Mouse (Mus musculus) hindbrain, embryonic 16.5 days (tissue): ENCODE data around the gene Ccdc137. TPM values are rescaled to one million over a fixed set of nuclear protein-coding genes. Genes with fewer than 3 reads are reported as not detected.
A peak's percentile ranks its signal among the peaks of the same experiment; 100 is the strongest.

ENCODE experiments used
- ATAC-seq: fragments of 200-750 bp; cut with Nextera tagmentation; 2 replicates; pipeline ENCODE4 v1.8.0; 2017; ENCODE audit warnings: moderate TSS enrichment, moderate library complexity
- H3K27ac ChIP-seq: fragments of 300-500 bp; sonication (generic); 2 replicates; pipeline ENCODE4 v1.5.1; 2014; ENCODE audit warnings: low read depth, mild to moderate bottlenecking, control low read depth, low read length, moderate library complexity
- H3K27me3 ChIP-seq: fragments of 300-500 bp; sonication (generic); replicated peaks from 2 replicates; pipeline ENCODE4 v1.6.1; 2014; ENCODE audit warnings: low read length; ENCODE audit not compliant: control insufficient read depth, insufficient read depth
- H3K36me3 ChIP-seq: fragments of 300-500 bp; sonication (generic); 2 replicates; pipeline ENCODE4 v1.6.1; 2014; ENCODE audit warnings: mild to moderate bottlenecking, low read length, moderate library complexity, mixed read lengths; ENCODE audit not compliant: control insufficient read depth, insufficient read depth
- H3K4me1 ChIP-seq: fragments of 300-500 bp; sonication (generic); 2 replicates; pipeline ENCODE4 v1.6.1; 2014; ENCODE audit warnings: low read depth, low read length; ENCODE audit not compliant: control insufficient read depth, insufficient read depth
- H3K4me2 ChIP-seq: fragments of 300-500 bp; sonication (generic); 2 replicates; pipeline ENCODE4 v1.6.1; 2014; ENCODE audit warnings: mild to moderate bottlenecking, low read length, control low read depth, moderate library complexity
- H3K4me3 ChIP-seq: fragments of 300-500 bp; sonication (generic); 2 replicates; pipeline ENCODE4 v1.5.1; 2014; ENCODE audit warnings: mild to moderate bottlenecking, low read length, control low read depth, moderate library complexity
- H3K9ac ChIP-seq: fragments of 300-500 bp; sonication (generic); 2 replicates; pipeline ENCODE4 v1.6.1; 2014; ENCODE audit warnings: low read depth, mild to moderate bottlenecking, control low read depth, low read length, moderate library complexity
- H3K9me3 ChIP-seq: fragments of 300-500 bp; sonication (generic); 2 replicates; pipeline ENCODE4 v1.6.1; 2014; ENCODE audit warnings: mild to moderate bottlenecking, low read length, moderate library complexity; ENCODE audit not compliant: control insufficient read depth
- WGBS: fragments of 180-500 bp; shearing (Covaris S2); extraction: QIAGEN DNeasy Blood & Tissue Kit; methylation state at CpG from one replicate; pipeline ENCODE4 v1.1.7; 2014; 5-methylcytosine and 5-hydroxymethylcytosine counted together
- polyA plus RNA-seq: library from polyadenylated mRNA; unstranded; fragments of >200 nt; fragmentation: Nextera tagmentation; extraction: Ambion mirVana; gene quantifications from 2 replicates; pipeline ENCODE4 v1.2.1, GENCODE M21; 2015

Gene Ccdc137
- polyA plus RNA-seq, 1 experiment from 2014 or later: 23.5 TPM

DNA sequence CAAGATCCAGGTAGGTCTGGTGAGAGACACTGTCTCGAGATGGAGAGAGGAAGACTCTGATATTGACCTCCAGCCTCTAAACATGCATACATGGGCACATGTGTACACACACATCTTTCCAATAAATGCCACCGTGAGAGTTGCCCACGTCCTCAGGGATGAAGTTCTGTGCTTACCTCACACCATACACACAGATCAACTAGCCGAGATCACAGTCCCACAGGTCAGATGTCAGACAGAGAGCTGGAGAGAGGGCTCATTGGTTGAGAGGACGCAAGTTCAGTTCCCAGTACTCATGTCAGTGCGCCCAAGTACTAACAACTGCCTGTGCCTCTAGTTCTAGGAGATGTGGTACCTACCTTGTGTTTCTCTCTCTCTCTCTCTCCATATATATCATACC, 43.1 kb downstream of the Ccdc137 start:
- Histone ChIP-seq H3K4me1 (no peaks in the 10 kb centered on the region), H3K27me3 (no peaks in the 10 kb centered on the region), H3K4me2 (no peak overlapping the region), H3K36me3 (peaks cover 11% of the 10 kb centered on the region; the same call in 1 of the 2 replicates), H3K4me3 (no peak overlapping the region), H3K9me3 (no peaks in the 10 kb centered on the region), H3K9ac (no peak overlapping the region), H3K27ac (no peak overlapping the region)
- no peak for ATAC-seq
- WGBS: 68% methylated on average over 6 of the region's 6 CpGs

DNA sequence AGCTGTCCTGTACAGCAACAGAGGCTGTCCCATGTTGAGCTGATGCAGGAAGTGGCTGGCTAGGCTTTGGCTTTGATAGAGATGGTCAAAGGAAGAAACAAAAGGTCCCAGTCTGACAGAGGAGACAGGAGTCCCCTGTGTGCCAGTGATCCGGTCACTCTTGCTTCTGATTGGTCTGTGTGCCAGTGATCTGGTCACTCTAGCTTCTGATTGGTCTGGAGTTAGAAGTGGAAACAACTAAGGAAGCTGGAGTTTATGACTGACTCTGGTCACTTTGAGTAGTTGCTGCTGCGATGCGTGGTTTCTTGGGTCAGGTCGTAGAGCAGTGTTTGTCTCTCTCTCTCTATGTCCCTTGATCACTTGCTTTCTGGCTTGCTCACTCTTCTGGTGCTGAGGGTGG, 43.8 kb downstream of the Ccdc137 start:
- Histone ChIP-seq H3K4me1 (no peaks in the 10 kb centered on the region), H3K9ac (no peak overlapping the region), H3K27ac (no peak overlapping the region), H3K27me3 (no peaks in the 10 kb centered on the region), H3K4me3 (no peak overlapping the region), H3K4me2 (no peak overlapping the region), H3K9me3 (no peaks in the 10 kb centered on the region), H3K36me3 (peaks cover 8% of the 10 kb centered on the region; the same call in 1 of the 2 replicates)
- 90% methylated on average over 4 of the region's 4 CpGs for WGBS
- ATAC-seq: no peak

DNA sequence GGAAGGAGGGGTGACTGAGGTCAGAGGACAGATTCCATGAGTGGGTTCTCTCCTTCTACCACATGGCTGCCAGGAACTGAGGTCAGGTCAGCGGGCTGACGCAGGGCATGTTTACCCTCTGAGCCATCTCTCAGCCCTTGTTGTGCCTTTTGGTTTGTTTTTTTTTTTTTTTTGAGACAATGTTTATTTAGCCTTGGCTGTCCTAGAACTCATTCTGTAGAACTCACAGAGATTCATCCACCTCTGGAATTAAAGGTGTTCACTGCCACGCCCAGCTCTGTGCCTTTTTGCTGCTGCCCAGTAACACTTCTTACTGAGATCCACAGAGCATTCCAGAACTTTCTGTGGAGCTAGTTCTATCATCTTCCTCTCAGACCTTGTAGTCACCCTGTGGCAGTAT, 47.7 kb downstream of the Ccdc137 start:
- Histone ChIP-seq H3K4me2 (no peak overlapping the region), H3K4me3 (no peak overlapping the region), H3K9ac (no peak overlapping the region), H3K36me3 (no peaks in the 10 kb centered on the region), H3K4me1 (peaks cover 5% of the 10 kb centered on the region; the same call in 1 of the 2 replicates), H3K27ac (no peak overlapping the region), H3K27me3 (no peaks in the 10 kb centered on the region), H3K9me3 (no peaks in the 10 kb centered on the region)
- 92% methylated on average over 3 of the region's 3 CpGs for WGBS
- ATAC-seq: no peak

- no peak for ATAC-seq
- no peak overlapping the region for H3K27ac ChIP-seq
Observed at GRCm38 (mm10) chr11:120506899-120507298, 49.0 kb downstream of the Ccdc137 start.

GRCm38 (mm10) chr11:120507611-120508289, 49.8 kb downstream of the Ccdc137 start:
- Histone ChIP-seq H3K27me3 (no peaks in the 10 kb centered on the region), H3K9me3 (no peaks in the 10 kb centered on the region), H3K4me3 (no peak overlapping the region), H3K4me2 (no peak overlapping the region), H3K27ac (no peak overlapping the region), H3K9ac (no peak overlapping the region), H3K36me3 (no peaks in the 10 kb centered on the region), H3K4me1 (peaks cover 5% of the 10 kb centered on the region; the same call in 1 of the 2 replicates)
- 73% methylated on average over 13 of the region's 13 CpGs for WGBS
- no peak for ATAC-seq

More at GRCm38 (mm10) chr11:120506899-120507298, 49.0 kb downstream of the Ccdc137 start:
- Histone ChIP-seq H3K9ac (no peak overlapping the region), H3K9me3 (no peaks in the 10 kb centered on the region), H3K27me3 (no peaks in the 10 kb centered on the region), H3K4me3 (no peak overlapping the region), H3K36me3 (no peaks in the 10 kb centered on the region), H3K4me2 (no peak overlapping the region), H3K4me1 (peaks cover 5% of the 10 kb centered on the region; the same call in 1 of the 2 replicates)
- 59% methylated on average over 4 of the region's 4 CpGs for WGBS

- no peak overlapping the region for H3K4me3 ChIP-seq
- peaks cover 5% of the 10 kb centered on the region; the same call in 1 of the 2 replicates for H3K4me1 ChIP-seq
- H3K27ac ChIP-seq: no peak overlapping the region
- WGBS: 87% methylated on average over 9 of the region's 9 CpGs
- H3K9me3 ChIP-seq: no peaks in the 10 kb centered on the region
- H3K4me2 ChIP-seq: no peak overlapping the region
- H3K27me3 ChIP-seq: no peaks in the 10 kb centered on the region
- ATAC-seq: no peak
- no peak overlapping the region for H3K9ac ChIP-seq
- H3K36me3 ChIP-seq: no peaks in the 10 kb centered on the region
Observed at GRCm38 (mm10) chr11:120508290-120508870, 50.5 kb downstream of the Ccdc137 start.

GRCm38 (mm10) chr11:120509940-120510339, 52.0 kb downstream of the Ccdc137 start:
- Histone ChIP-seq H3K27me3 (no peaks in the 10 kb centered on the region), H3K36me3 (no peaks in the 10 kb centered on the region), H3K9me3 (no peaks in the 10 kb centered on the region), H3K4me2 (no peak overlapping the region; the same call in 1 of the 2 replicates), H3K4me3 (no peak overlapping the region), H3K9ac (no peak overlapping the region), H3K4me1 (peaks cover 5% of the 10 kb centered on the region; the same call in 1 of the 2 replicates), H3K27ac (no peak overlapping the region)
- 52% methylated on average over 4 of the region's 4 CpGs for WGBS
- ATAC-seq: no peak

DNA sequence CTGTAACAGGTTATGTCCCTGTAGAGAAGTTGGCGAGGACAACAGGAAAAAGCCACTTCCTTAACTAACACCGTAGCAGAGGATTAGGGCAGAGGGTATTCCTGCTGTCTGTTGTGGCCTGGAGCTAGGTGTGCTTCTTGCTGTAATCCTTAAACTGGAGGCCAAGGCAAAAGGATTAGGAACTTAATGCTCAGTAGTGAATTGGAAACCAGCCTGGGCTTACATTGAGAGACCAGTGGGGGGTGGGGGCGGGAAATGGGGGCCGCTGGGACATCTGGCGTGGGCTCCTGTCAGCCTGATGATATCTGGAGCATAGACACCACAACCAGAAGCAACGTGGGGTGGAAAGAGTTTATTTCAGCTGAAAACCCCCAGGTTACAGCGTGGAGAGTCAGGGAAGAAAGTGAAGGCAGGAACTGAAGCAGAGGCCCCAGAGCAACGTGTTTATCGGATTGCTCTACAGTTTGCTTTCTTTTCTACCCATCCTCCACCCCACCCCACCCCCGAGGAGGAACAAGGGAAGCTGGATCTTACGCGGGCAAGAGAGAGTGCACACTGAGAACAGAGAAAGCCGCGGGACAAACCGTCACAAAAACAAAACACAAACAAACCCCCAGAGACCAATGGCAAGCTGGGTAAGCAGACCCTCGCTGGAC, 52.6 kb downstream of the Ccdc137 start:
- Histone ChIP-seq H3K4me2 (peak overlapping the region; percentile 44), H3K27me3 (no peaks in the 10 kb centered on the region), H3K27ac (peak overlapping the region; percentile 44; the same call in 1 of the 2 replicates), H3K4me3 (no peak overlapping the region), H3K9ac (peak overlapping the region; percentile 38; the same call in 1 of the 2 replicates), H3K4me1 (peaks cover 5% of the 10 kb centered on the region; the same call in 1 of the 2 replicates), H3K36me3 (no peaks in the 10 kb centered on the region), H3K9me3 (no peaks in the 10 kb centered on the region)
- ATAC-seq: no peak
- WGBS: 7% methylated on average over 16 of the region's 16 CpGs
